Mouse (Mus musculus) retina, postnatal 1 day (tissue): ENCODE measurements around the gene Nptx1.

Source experiments
- DNase-seq: peaks from one replicate; pipeline ENCODE4 v3.0.0-alpha.2; 2012

Nptx1 gene

DNA sequence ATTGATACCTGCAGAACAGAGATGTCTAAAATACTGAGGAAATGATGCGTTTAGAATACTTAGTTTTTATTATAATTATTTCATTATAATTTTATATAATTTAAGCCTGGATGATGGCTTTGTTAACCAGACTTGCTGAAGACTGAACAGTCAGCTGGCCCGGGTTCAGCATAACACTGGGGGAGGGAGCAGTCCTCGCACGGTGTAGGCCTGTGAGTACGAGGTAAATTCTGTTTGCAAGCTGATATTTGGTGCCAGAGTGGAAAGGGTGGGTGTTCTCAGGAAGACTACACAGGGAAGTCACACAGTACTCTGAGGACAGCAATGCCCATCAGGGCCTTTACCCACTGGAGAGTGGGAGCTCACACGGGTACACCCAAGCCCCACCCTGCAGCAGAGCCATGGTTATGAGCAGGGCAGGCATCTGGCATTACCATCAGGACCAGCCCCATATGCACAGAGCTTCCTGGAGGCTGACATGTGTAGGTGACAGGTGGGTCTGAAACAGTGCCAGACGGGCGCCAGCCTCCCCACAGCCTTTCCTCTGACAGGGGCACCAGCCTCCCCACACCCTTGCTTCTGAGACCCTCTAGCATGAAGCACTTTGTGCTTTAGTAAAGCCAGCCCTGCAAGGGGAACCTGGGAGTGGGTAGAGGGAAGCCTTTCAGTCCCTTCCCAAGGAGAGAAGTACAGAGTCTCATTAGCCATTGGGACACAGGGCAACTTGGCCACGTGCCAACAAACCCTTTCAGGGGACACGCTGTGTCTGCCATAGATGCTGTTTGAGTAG, 3.2 kb upstream of the Nptx1 start:
- DNase-seq: peak; percentile 71

DNA sequence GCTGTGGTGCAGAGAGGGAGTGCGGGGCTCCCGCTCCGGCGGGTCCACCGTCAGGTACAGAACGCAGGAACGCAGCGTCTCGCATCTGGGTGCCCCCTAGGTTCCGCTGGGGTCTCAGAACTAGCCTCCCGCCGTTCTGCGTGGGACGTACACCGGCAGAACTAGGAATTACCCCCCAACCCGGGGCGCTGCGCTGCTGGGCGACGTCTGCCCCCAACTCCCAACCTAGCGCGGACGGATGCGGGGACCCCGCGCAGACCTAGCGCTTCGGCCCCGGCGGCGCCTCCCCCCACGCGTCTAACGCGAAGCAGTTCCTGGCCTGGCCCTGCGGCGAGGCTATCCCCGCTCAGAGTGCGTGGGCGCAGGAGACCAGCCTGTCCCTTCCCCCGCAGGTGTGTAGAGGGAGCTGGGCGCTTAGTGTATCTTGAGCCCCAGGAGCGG, 1.8 kb upstream of the Nptx1 start:
- peak; percentile 43 for DNase-seq

DNA sequence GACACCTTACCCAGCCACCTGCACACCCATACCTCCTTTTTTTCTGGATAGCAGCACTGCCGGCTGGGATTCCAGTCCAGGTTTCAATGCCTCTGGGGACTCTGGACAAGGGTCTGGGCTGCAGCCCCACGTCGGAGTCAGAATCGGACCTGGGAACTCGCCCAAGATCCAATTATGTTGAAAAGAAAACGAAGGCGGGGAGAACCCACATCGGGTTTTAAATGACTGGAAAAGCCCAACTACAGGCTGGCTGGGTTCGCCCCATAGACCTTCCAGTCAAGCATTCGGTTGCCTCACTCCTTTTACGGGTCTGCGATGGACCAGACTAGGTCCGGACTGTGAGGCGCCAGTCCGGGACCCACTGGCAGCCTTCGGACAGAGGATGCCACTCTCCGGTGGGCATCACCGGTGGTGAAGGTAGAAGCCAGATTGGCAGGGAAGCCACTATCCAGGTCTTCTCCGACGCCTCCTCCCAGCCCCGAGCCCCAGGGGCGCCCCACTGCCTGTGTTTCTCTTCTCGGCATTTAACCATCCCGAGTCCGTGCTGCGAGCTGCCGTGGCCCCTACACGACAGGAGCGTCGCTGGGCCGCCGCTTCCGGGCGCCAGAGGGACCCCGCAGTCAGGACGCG, 1.3 kb upstream of the Nptx1 start:
- DNase-seq: peak; percentile 52

GRCm38 (mm10) chr11:119547951-119548591, 518 bp upstream of the Nptx1 start:
- peak; percentile 44 for DNase-seq

DNA sequence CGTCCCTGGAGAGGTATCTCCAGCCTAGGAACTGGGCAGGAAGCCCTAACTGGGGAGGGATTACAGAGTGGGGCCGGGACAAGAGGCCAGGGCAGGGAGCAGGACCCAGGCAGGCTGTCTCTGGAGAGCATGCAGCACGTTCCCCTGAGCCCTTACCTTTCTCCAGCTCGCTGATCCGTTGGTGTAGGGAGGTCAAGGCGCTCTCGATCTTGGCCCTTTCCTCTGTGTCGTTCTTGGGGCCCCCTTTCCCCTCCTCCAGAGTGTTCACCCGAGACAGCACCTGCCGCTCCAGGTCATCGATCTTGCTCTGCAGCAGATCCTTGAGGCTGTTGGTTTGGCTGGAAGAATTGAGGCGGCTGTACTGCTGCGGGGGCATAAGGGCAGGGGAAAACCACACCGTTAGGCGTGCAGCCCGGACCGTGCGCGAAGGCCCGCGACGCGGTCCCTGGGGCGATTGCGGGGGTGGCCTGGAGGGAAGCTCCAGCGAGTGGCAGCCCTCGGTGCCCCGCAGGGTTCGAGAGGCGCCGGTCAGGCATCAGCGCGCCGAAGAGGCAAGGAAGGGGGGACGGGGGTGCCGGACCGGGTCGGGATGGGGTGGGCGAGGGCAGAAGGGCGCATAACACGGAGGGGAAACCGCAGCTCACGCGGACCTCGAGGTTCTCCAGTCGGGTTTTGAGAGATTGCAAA, 914 bp downstream of the Nptx1 start:
- peak; percentile 46 for DNase-seq

DNA sequence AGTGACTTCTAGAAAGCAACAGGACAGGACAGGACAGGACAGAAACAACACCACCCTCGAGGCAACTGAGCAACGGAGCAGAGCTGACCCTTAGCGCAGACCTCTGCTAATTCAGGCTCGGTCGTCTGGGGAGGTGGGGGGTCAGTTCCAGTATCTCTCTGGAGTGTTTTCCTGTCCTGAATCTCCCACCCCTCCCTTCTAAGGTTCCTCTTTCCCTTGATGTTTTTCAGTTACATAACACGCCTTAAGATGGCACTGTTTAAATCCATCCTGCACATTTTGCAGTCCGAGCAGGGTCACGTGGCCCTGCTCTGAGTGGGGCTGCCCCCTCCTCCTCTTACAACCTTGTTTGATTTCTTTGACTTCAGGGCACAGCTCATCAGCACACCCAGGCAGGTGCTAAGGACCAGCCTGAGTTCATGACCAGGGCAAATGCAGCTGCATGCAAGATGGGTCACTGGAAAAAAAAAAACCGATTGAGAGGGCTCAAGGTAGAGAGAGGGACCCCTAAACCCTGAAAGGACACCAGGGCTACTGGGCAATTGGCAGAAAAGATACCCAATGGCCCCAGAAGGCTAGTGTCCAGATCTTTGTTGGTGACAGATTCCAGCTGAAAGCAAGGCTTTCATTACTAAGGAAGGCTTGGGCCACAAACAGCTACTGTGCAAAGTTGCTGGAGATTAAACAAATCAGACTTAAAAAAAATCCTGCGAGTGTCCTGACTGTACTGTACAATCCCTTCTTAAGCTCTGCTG, 1.6 kb downstream of the Nptx1 start:
- peak; percentile 67 for DNase-seq

- no peak for DNase-seq
Measured at GRCm38 (mm10) chr11:119545281-119545680, 2.3 kb downstream of the Nptx1 start.

GRCm38 (mm10) chr11:119544518-119545105, 2.9 kb downstream of the Nptx1 start:
- no peak for DNase-seq

GRCm38 (mm10) chr11:119543816-119544517, 3.6 kb downstream of the Nptx1 start:
- no peak for DNase-seq

DNA sequence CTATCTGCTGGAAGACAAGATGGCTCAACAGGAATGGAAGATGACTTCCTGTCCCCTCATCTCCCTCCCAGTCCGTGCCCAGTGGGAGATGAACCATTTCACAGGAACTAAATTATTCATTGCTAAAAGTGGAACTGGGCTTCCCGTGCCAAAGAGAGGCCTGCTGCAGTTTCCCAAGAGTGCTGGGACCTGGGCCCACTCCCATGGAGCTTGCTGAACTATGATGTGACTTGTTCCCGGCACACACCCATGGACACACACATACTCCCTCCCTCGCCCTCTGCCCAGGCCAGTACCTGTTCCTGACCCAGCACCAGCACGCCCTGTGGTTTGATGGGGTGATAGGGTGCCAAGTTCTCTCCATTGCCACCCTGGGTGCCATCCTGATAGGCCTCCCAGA, 4.7 kb downstream of the Nptx1 start:
- DNase-seq: no peak

- DNase-seq: no peak
Measured at GRCm38 (mm10) chr11:119542371-119542770, 5.2 kb downstream of the Nptx1 start.

GRCm38 (mm10) chr11:119541082-119541481, 6.5 kb downstream of the Nptx1 start:
- DNase-seq: no peak

DNA sequence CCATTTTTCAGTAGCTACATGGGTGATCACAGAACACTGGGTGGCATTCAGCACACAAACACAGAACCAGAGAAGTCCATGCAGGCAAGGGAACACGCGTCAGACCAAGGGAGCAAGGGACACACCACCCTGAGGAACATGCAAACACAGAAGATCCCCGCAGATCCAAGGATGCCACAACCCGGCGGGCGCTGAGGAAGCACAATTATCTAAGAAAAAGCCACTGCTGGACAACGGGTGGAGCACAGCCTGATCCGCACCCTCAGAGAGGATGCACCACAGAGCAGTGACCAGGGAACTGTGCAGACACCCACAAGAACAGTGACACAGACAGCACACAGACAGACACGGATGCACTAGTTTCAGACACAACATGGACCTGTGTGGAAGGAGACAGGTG, 7.0 kb downstream of the Nptx1 start:
- DNase-seq: no peak

GRCm38 (mm10) chr11:119539944-119540343, 7.6 kb downstream of the Nptx1 start:
- DNase-seq: no peak

DNA sequence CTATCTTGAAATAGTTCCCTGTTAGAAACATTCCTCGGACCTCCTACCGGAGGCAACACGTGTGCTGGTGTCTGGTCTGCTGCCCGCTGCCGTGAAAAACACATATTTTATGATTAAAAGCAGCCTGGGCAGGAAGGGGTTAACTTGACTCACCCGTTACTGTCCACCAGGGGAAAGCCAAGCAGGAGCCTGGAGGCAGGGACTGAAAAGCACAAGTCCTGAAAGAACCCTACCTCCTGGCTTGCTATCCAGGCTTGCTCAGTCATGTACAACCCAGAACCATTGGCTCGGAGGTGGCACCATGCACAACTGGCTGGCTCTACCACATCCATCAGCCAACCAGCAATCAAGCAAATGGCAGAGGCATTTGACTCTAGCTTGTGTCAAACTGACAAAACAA, 13.8 kb downstream of the Nptx1 start:
- no peak for DNase-seq

GRCm38 (mm10) chr11:119532460-119532859, 15.1 kb downstream of the Nptx1 start:
- DNase-seq: no peak

DNA sequence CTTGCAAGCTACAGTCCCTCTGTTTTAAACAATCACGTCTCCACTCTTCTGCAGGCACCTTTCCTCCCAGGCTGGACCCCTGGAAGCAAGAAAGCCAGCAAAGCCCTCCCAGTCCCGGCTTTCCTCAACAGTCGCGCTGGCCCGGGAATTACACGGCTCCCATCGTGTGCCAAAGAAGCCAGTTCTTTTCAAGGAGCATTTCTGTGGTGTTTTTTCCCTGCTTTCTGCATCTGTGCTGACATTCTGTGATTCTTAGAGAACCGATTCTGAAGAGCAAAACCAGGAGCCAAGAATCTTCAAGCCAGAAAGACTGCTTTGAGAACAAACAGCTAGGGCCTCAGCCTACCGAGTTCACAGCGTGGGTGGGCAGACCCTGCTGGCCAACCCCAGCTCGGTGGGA, 18.6 kb downstream of the Nptx1 start:
- no peak for DNase-seq

GRCm38 (mm10) chr11:119526068-119526966, 21.2 kb downstream of the Nptx1 start:
- no peak for DNase-seq

DNA sequence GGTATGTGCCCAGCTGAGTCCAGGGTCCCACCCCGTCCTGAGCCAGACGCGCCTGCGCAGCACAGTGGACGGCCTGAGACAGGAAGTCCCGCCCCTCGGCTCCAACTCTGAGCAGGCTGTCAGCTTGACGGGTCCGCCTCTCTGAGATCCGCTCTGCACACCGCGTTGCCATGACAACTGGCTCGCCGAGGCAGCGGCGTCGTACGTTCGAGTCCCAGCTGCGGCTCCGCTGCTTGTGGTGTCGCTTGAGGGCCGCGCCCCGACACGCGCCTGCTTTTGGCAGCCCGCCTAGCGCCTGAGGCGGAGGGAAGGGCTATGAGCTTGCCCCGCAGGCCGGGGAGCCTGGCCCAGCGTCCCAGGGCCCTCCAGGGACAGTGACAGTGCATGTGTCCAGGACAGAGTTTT, 23.0 kb downstream of the Nptx1 start:
- DNase-seq: peak; percentile 94

- no peak for DNase-seq
Measured at GRCm38 (mm10) chr11:119523392-119523791, 24.2 kb downstream of the Nptx1 start.
